Mouse (Mus musculus) forebrain, embryonic 11.5 days (tissue): ENCODE measurements around the gene Rhd. TPM values are rescaled to one million over a fixed set of nuclear protein-coding genes. Genes with fewer than 3 reads are reported as not detected.

Experiments
- ATAC-seq: fragments of 200-750 bp; cut with Nextera tagmentation; replicated peaks from 2 replicates; pipeline ENCODE4 v1.8.0; 2017; ENCODE audit warnings: moderate TSS enrichment; ENCODE audit not compliant: low FRiP score
- DNase-seq: peaks from one replicate; pipeline ENCODE4 v3.0.0-alpha.2; 2017; ENCODE audit warnings: low spot score
- H3K27ac ChIP-seq: fragments of 300-500 bp; sonication (generic); 2 replicates; pipeline ENCODE4 v1.5.1; 2014; ENCODE audit warnings: low read depth, low read length
- H3K27me3 ChIP-seq: fragments of 300-500 bp; sonication (generic); 2 replicates; pipeline ENCODE4 v1.6.1; 2014; ENCODE audit warnings: mild to moderate bottlenecking, low read length, mixed read lengths; ENCODE audit not compliant: control insufficient read depth, insufficient read depth
- H3K36me3 ChIP-seq: fragments of 300-500 bp; sonication (generic); 2 replicates; pipeline ENCODE4 v1.6.1; 2014; ENCODE audit warnings: mild to moderate bottlenecking, low read length, moderate library complexity, mixed read lengths; ENCODE audit not compliant: control insufficient read depth, insufficient read depth
- H3K4me1 ChIP-seq: fragments of 300-500 bp; sonication (generic); replicated peaks from 2 replicates; pipeline ENCODE4 v1.6.1; 2014; ENCODE audit warnings: low read length, mixed read lengths; ENCODE audit not compliant: control insufficient read depth, insufficient read depth
- H3K4me2 ChIP-seq: fragments of 300-500 bp; sonication (generic); 2 replicates; pipeline ENCODE4 v1.6.1; 2014; ENCODE audit warnings: low read depth, mild to moderate bottlenecking, low read length, moderate library complexity, mixed read lengths; ENCODE audit not compliant: severe bottlenecking
- H3K4me3 ChIP-seq: fragments of 300-500 bp; sonication (generic); 2 replicates; pipeline ENCODE4 v1.5.1; 2014; ENCODE audit warnings: low read depth, low read length
- H3K9ac ChIP-seq: fragments of 300-500 bp; sonication (generic); 2 replicates; pipeline ENCODE4 v1.6.1; 2014; ENCODE audit warnings: low read length
- H3K9me3 ChIP-seq: fragments of 300-500 bp; sonication (generic); 2 replicates; pipeline ENCODE4 v1.6.1; 2016; ENCODE audit warnings: low read length, mixed read lengths; ENCODE audit not compliant: control insufficient read depth
- WGBS: fragments of 180-500 bp; shearing (Covaris S2); extraction: QIAGEN DNeasy Blood & Tissue Kit; methylation state at CpG from one replicate; pipeline ENCODE4 v1.1.7; 2014; 5-methylcytosine and 5-hydroxymethylcytosine counted together
- polyA plus RNA-seq: library from polyadenylated mRNA; unstranded; fragments of >200 nt; fragmentation: Nextera tagmentation; extraction: Ambion mirVana; gene quantifications from 2 replicates; pipeline ENCODE4 v1.2.1, GENCODE M21; 2014

The Rhd gene
- polyA plus RNA-seq, 1 experiment from 2014 or later: 15.9 TPM

GRCm38 (mm10) chr4:134852438-134853255, 11.7 kb upstream of the Rhd start:
- Histone ChIP-seq H3K4me3 (peak overlapping the region; percentile 98), H3K9ac (peak overlapping the region; percentile 98), H3K9me3 (no peaks in the 10 kb centered on the region), H3K27ac (peak overlapping the region; percentile 74), H3K4me1 (peaks cover 3% of the 10 kb centered on the region; the same call in 1 of the 2 replicates), H3K36me3 (no peaks in the 10 kb centered on the region), H3K27me3 (peaks cover 4% of the 10 kb centered on the region; the same call in 1 of the 2 replicates), H3K4me2 (peak overlapping the region; percentile 63)
- DNase-seq: peak; percentile 82
- WGBS: under 1% methylated on average over 78 of the region's 106 CpGs
- ATAC-seq: peak; percentile 18

DNA sequence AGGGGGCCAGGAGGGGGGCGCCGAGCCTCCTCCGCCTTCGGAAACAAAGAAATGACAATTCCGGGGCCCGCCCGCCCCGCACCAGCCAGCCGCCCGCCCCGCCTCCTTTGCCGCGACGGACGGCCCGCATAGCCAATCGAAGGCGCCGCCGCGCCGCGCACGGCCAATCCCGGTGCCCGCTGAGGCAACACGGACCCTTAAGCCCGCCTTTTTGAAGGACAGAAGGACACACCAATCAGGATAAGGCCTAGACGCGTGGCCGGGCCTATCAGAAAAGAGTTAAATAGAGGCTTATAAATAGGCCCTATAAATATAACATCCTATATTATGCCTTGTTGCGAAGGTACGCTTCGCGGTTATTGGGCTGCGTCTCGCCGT, 11.1 kb upstream of the Rhd start, which contains the start of gene Maco1:
Gene Maco1, minus strand, starts transcription at position 87 of the 378 bp plus-strand sequence.
- peak within 1 kb of the TSS; percentile 86 for H3K27ac ChIP-seq
- peak within 1 kb of the TSS; percentile 79 for H3K4me2 ChIP-seq
- peak; percentile 99 for DNase-seq
- under 1% methylated on average over 38 of the region's 38 CpGs for whole genome bisulfite sequencing
- H3K9ac ChIP-seq: peak within 1 kb of the TSS; percentile 98
- H3K4me1 ChIP-seq: peaks cover 3% of the 10 kb centered on the region; the same call in 1 of the 2 replicates
- peak within 1 kb of the TSS; percentile 98 for H3K4me3 ChIP-seq
- H3K27me3 ChIP-seq: peaks cover 4% of the 10 kb centered on the region; the same call in 1 of the 2 replicates
- H3K36me3 ChIP-seq: no peaks in the 10 kb centered on the region
- peak; percentile 97 for ATAC-seq
- no peaks in the 10 kb centered on the region for H3K9me3 ChIP-seq

DNA sequence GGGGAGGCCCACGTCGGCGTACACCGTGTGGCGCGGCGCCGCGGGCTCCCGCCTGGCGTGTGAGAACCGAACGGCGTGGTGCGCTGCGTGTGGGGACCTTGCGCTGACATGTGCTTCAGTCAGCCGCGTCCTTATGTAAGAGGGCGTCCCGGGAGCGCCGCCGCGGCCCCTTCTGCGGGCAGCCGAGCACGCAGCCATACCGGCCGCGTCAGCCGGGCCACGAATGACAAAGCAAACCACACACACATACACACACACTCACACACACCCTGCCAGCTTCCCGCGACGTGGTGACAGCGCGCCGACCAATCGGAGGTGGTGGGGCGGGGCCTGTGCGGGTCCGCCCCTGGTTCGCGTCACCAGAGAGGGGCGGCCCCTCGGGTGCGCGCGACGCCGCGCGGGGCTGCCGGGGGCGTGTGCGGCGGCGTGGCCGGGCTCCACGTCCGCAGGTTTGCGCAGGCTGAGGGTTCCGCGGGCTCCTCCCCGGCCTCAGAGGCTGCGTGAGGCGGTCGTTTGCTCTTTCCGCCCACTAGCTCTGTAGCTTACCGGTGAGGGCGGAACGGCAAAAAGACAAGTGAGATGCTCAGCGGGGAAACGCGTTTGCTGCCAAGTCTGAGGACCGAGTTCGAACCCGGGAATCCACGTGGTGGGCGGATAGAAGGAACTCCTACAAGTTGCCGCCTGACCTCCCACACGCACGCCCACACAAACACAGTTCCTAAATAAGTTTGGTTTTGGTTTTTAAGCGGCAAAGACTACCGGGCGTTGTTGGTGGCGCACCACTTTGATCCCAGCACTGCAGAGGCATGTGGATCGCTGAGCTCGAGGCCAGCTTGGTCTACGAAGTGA, 10.5 kb upstream of the Rhd start:
- DNase-seq: peak; percentile 95
- H3K4me1 ChIP-seq: peaks cover 3% of the 10 kb centered on the region; the same call in 1 of the 2 replicates
- peak overlapping the region; percentile 67 for H3K9ac ChIP-seq
- peak overlapping the region; percentile 79 for H3K4me2 ChIP-seq
- H3K9me3 ChIP-seq: no peaks in the 10 kb centered on the region
- H3K4me3 ChIP-seq: peak overlapping the region; percentile 98
- ATAC-seq: peak; percentile 95
- H3K27me3 ChIP-seq: peaks cover 4% of the 10 kb centered on the region; the same call in 1 of the 2 replicates
- no peaks in the 10 kb centered on the region for H3K36me3 ChIP-seq
- H3K27ac ChIP-seq: peak overlapping the region; percentile 86
- WGBS: 2% methylated on average over 91 of the region's 91 CpGs

- DNase-seq: no peak
- WGBS: 36% methylated on average over 3 of the region's 3 CpGs
Measured at GRCm38 (mm10) chr4:134855371-134855770, 9.0 kb upstream of the Rhd start.

GRCm38 (mm10) chr4:134856056-134856455, 8.3 kb upstream of the Rhd start:
- Histone ChIP-seq H3K4me3 (no peak overlapping the region), H3K27ac (no peak overlapping the region), H3K27me3 (peaks cover 4% of the 10 kb centered on the region; the same call in 1 of the 2 replicates), H3K9me3 (no peaks in the 10 kb centered on the region), H3K4me1 (peaks cover 3% of the 10 kb centered on the region; the same call in 1 of the 2 replicates), H3K9ac (no peak overlapping the region), H3K4me2 (no peak overlapping the region), H3K36me3 (no peaks in the 10 kb centered on the region)
- 64% methylated on average over 5 of the region's 5 CpGs for WGBS
- DNase-seq (no peak), ATAC-seq (no peak)

More at GRCm38 (mm10) chr4:134855371-134855770, 9.0 kb upstream of the Rhd start:
- Histone ChIP-seq H3K27ac (no peak overlapping the region), H3K4me2 (no peak overlapping the region), H3K9ac (no peak overlapping the region), H3K4me3 (no peak overlapping the region), H3K4me1 (peaks cover 3% of the 10 kb centered on the region; the same call in 1 of the 2 replicates), H3K9me3 (no peaks in the 10 kb centered on the region), H3K27me3 (peaks cover 4% of the 10 kb centered on the region; the same call in 1 of the 2 replicates), H3K36me3 (no peaks in the 10 kb centered on the region)
- ATAC-seq: no peak

GRCm38 (mm10) chr4:134856501-134856900, 7.8 kb upstream of the Rhd start:
- H3K4me2 ChIP-seq: no peak overlapping the region
- H3K9ac ChIP-seq: no peak overlapping the region
- H3K4me3 ChIP-seq: no peak overlapping the region
- DNase-seq (no peak), ATAC-seq (no peak)
- H3K4me1 ChIP-seq: peaks cover 3% of the 10 kb centered on the region; the same call in 1 of the 2 replicates
- no peaks in the 10 kb centered on the region for H3K36me3 ChIP-seq
- peaks cover 4% of the 10 kb centered on the region; the same call in 1 of the 2 replicates for H3K27me3 ChIP-seq
- WGBS: 26% methylated on average over 5 of the region's 5 CpGs
- H3K9me3 ChIP-seq: no peaks in the 10 kb centered on the region
- no peak overlapping the region for H3K27ac ChIP-seq

- Histone ChIP-seq H3K27ac (no peak overlapping the region), H3K4me2 (no peak overlapping the region), H3K4me3 (no peak overlapping the region), H3K4me1 (no peaks in the 10 kb centered on the region), H3K36me3 (no peaks in the 10 kb centered on the region), H3K9me3 (no peaks in the 10 kb centered on the region), H3K9ac (no peak overlapping the region), H3K27me3 (peaks cover 4% of the 10 kb centered on the region; the same call in 1 of the 2 replicates)
- 88% methylated on average over 4 of the region's 4 CpGs for WGBS
- ATAC-seq: no peak
- DNase-seq: no peak
Measured at GRCm38 (mm10) chr4:134858494-134858893, 5.8 kb upstream of the Rhd start.

DNA sequence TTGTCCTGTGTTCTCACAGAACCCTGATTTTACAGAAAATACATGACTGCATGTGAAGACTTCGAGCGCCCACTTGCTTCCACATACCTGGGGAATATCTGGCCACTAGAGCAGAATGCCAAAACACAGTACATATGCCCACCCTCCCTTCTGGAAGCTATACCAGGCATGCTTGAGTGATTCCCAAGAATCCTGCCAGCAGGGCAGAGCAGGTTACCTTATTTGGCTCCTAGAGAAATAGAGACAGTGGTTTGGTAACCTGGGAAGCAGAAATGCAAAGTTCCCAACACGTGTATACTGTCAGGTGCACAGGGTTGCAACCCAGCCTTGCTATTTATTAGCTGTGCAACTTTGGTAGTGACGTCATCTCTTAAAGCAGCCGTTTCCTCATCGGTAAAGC, 2.5 kb upstream of the Rhd start:
- DNase-seq (no peak), ATAC-seq (no peak)
- Histone ChIP-seq H3K9ac (no peak overlapping the region), H3K27ac (no peak overlapping the region), H3K36me3 (no peaks in the 10 kb centered on the region), H3K27me3 (no peaks in the 10 kb centered on the region), H3K4me1 (no peaks in the 10 kb centered on the region), H3K9me3 (no peaks in the 10 kb centered on the region), H3K4me3 (no peak overlapping the region), H3K4me2 (no peak overlapping the region)
- WGBS: 90% methylated on average over 6 of the region's 6 CpGs
